In genomic region chr2:71673087-71673920, GRCm38 (mm10) we compare ENCODE assay signal across 8 mouse cellular contexts.
DNase-seq lines count a peak whose midpoint lies in the region.

No protein-coding gene starts in this region.

- peak; percentile 37 for DNase-seq in embryo, embryonic 9.5 days (ENCODE audit: extremely low spot score)
- peak; percentile 73 for DNase-seq in gastrocnemius, postnatal 25 days
- peak; percentile 83 for DNase-seq in kidney, adult 11 months
- DNase-seq in lung, adult 18-20 months = peak; percentile 68 to 79
- no peak for DNase-seq in spleen, postnatal 36 days (ENCODE audit: low spot score in 2 of 2)
- no peak for DNase-seq in spleen, postnatal 10 days (ENCODE audit: low spot score in 2 of 2)
- DNase-seq in urinary bladder, adult 18-20 months (ENCODE audit: low spot score in 2 of 2) = no peak
- DNase-seq in retina, postnatal 1 day = no peak

Comparison
In these comparisons a context has a peak if more than half of its experiments do, and no peak if none do; other contexts are left out.
1. DNase-seq: peak in embryo, embryonic 9.5 days (single experiment), gastrocnemius, postnatal 25 days (single experiment), kidney, adult 11 months (single experiment) and lung, adult 18-20 months (2 of 2); none in spleen, postnatal 36 days (0 of 2), spleen, postnatal 10 days (0 of 2), urinary bladder, adult 18-20 months (0 of 2) and retina, postnatal 1 day (single experiment).